Mouse (Mus musculus): ENCODE results near the gene Eif4g1. TPM values are rescaled to one million over a fixed set of nuclear protein-coding genes. Genes with fewer than 3 reads are reported as not detected.

Gene Eif4g1
- total and polyA plus RNA-seq, 3 experiments: 257 to 957 (median 325) TPM

- ATAC-seq (ENCODE audit: extremely low read depth, insufficient number of reproducible peaks, low FRiP score, poor library complexity, severe bottlenecking) (0 out of 2 replicates have a peak, but pooled peaks have one; percentile 0), DNase-seq (ENCODE audit: low spot score) (peak; percentile 25)
- H3K4me1 ChIP-seq (ENCODE audit: insufficient read depth, low read depth, low read length): peaks cover 62% of the 10 kb centered on the region
- TF ChIP-seq TAL1 (conservative IDR thresholded peaks at IDR 0.05; ENCODE audit: low read depth, low read length) (no peak), GATA2 (IDR thresholded peaks at IDR 0.05; ENCODE audit: borderline replicate concordance, low read depth, low read length) (no peak), CTCF (IDR thresholded peaks at IDR 0.05; ENCODE audit: low read depth, low read length) (no peak), GATA1 (IDR thresholded peaks at IDR 0.05; ENCODE audit: borderline replicate concordance, low read length) (no peak), POLR2AphosphoS5 (IDR thresholded peaks at IDR 0.05; ENCODE audit: insufficient replicate concordance, low read depth, low read length) (no peak)
- H3K27me3 ChIP-seq (ENCODE audit: insufficient read depth, low read length): no peaks in the 10 kb centered on the region
- no peaks in the 10 kb centered on the region for H3K9me3 ChIP-seq (replicated peaks)
- H3K4me3 ChIP-seq (ENCODE audit: low read depth, low read length): peak overlapping the region; percentile 87
- H3K36me3 ChIP-seq (replicated peaks): peaks cover 53% of the 10 kb centered on the region
These were observed 50.0 kb downstream of the Eif4g1 start for GRCm38 (mm10) chr16:20717978-20718670.

DNA sequence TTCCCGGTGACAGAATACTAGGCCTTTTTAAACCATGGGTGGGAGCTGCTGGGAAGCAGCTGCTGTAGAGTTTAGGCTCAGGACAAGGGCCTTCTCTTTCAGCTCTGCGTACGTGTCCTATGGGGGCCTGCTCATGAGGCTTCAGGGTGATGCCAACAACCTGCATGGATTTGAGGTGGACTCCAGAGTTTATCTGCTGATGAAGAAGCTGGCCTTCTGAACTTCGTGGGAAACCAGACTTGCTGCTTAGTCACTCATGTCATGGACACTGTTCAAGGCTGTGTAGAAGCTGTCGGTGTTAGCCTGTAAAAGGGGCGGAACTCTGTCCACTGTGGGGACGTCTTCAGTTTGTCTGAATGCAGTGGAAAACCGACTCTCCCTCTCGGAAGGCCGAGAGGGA lies 53.7 kb downstream of the Eif4g1 start:
- ATAC-seq (ENCODE audit: extremely low read depth, insufficient number of reproducible peaks, low FRiP score, poor library complexity, severe bottlenecking) (no peak), DNase-seq (ENCODE audit: low spot score) (no peak)
- TF ChIP-seq CTCF (IDR thresholded peaks at IDR 0.05; ENCODE audit: low read depth, low read length): no peak
- TF ChIP-seq GATA1 (IDR thresholded peaks at IDR 0.05; ENCODE audit: borderline replicate concordance, low read length): no peak
- TF ChIP-seq TAL1 (conservative IDR thresholded peaks at IDR 0.05; ENCODE audit: low read depth, low read length): no peak
- TF ChIP-seq GATA2 (IDR thresholded peaks at IDR 0.05; ENCODE audit: borderline replicate concordance, low read depth, low read length): no peak
- no peak for TF ChIP-seq POLR2AphosphoS5 (IDR thresholded peaks at IDR 0.05; ENCODE audit: insufficient replicate concordance, low read depth, low read length)
- H3K4me3 ChIP-seq (ENCODE audit: low read depth, low read length): no peak overlapping the region
- H3K4me1 ChIP-seq (ENCODE audit: insufficient read depth, low read depth, low read length): peaks cover 31% of the 10 kb centered on the region
- H3K27me3 ChIP-seq (ENCODE audit: insufficient read depth, low read length): peaks cover 16% of the 10 kb centered on the region
- H3K9me3 ChIP-seq (replicated peaks): no peaks in the 10 kb centered on the region
- peaks cover 41% of the 10 kb centered on the region for H3K36me3 ChIP-seq (replicated peaks)

GRCm38 (mm10) chr16:20722736-20723135 lies 54.6 kb downstream of the Eif4g1 start:
- H3K9me3 ChIP-seq (replicated peaks): no peaks in the 10 kb centered on the region
- H3K36me3 ChIP-seq (replicated peaks): peaks cover 41% of the 10 kb centered on the region
- peaks cover 16% of the 10 kb centered on the region for H3K27me3 ChIP-seq (ENCODE audit: insufficient read depth, low read length)
- no peak for TF ChIP-seq CTCF (IDR thresholded peaks at IDR 0.05; ENCODE audit: low read depth, low read length)
- TF ChIP-seq GATA2 (IDR thresholded peaks at IDR 0.05; ENCODE audit: borderline replicate concordance, low read depth, low read length): no peak
- TF ChIP-seq GATA1 (IDR thresholded peaks at IDR 0.05; ENCODE audit: borderline replicate concordance, low read length): no peak
- no peak for TF ChIP-seq TAL1 (conservative IDR thresholded peaks at IDR 0.05; ENCODE audit: low read depth, low read length)
- DNase-seq (ENCODE audit: low spot score) (no peak), ATAC-seq (ENCODE audit: extremely low read depth, insufficient number of reproducible peaks, low FRiP score, poor library complexity, severe bottlenecking) (no peak)
- peaks cover 26% of the 10 kb centered on the region for H3K4me1 ChIP-seq (ENCODE audit: insufficient read depth, low read depth, low read length)
- H3K4me3 ChIP-seq (ENCODE audit: low read depth, low read length): no peak overlapping the region

DNA sequence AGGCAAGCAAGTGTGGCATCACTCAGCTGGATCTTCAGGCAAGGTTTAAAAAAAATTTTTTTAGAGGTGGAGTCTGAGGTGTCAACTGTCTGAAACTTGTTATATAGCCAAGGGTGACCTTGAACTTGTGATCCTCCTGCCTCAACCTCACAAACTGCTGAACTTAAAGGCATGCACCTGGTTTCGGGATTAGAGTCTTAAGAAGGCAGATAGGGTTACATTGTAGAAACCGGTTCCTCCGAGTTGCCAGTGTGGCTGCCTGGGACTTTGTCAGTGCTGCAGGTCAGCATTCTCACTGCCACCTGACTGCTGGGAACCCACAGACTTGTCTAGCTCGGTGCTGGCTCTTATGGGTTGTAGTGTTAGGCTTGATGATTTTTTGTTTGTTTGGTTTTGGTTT lies 55.1 kb downstream of the Eif4g1 start:
- Histone ChIP-seq H3K4me3 (ENCODE audit: low read depth, low read length) (no peak overlapping the region), H3K36me3 (replicated peaks) (peaks cover 41% of the 10 kb centered on the region), H3K9me3 (replicated peaks) (no peaks in the 10 kb centered on the region), H3K27me3 (ENCODE audit: insufficient read depth, low read length) (peaks cover 18% of the 10 kb centered on the region), H3K4me1 (ENCODE audit: insufficient read depth, low read depth, low read length) (peaks cover 26% of the 10 kb centered on the region)
- ATAC-seq (ENCODE audit: extremely low read depth, insufficient number of reproducible peaks, low FRiP score, poor library complexity, severe bottlenecking) (no peak), DNase-seq (ENCODE audit: low spot score) (no peak)
- TF ChIP-seq POLR2AphosphoS5 (IDR thresholded peaks at IDR 0.05; ENCODE audit: insufficient replicate concordance, low read depth, low read length) (no peak), GATA1 (IDR thresholded peaks at IDR 0.05; ENCODE audit: borderline replicate concordance, low read length) (no peak), GATA2 (IDR thresholded peaks at IDR 0.05; ENCODE audit: borderline replicate concordance, low read depth, low read length) (no peak), CTCF (IDR thresholded peaks at IDR 0.05; ENCODE audit: low read depth, low read length) (no peak), TAL1 (conservative IDR thresholded peaks at IDR 0.05; ENCODE audit: low read depth, low read length) (no peak)

DNA sequence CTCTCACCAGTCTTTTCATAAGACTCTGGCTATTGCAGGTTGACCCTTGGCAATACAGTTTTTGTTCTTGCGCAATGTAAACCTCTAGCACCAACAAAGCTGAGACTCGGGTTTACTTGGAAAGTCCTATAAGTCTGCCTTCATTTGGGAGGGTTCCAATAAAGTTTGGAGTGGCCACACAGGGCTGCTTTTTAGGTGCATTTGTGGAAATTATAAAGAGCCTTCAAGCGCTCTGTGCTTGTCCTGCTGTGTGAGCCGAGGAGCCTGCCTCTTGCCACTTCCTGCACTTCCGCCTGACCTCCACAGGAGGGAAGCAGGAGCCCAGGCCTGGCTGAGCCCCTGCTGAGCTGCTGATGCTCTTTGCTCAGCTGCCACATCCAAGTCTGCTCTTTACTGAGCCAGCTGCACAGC lies 56.2 kb downstream of the Eif4g1 start:
- ATAC-seq (ENCODE audit: extremely low read depth, insufficient number of reproducible peaks, low FRiP score, poor library complexity, severe bottlenecking): peak; percentile 15; the same call in 1 of the 2 replicates
- H3K4me1 ChIP-seq (ENCODE audit: insufficient read depth, low read depth, low read length): peaks cover 20% of the 10 kb centered on the region
- H3K36me3 ChIP-seq (replicated peaks): peaks cover 41% of the 10 kb centered on the region
- no peak for DNase-seq (ENCODE audit: low spot score)
- no peak overlapping the region for H3K4me3 ChIP-seq (ENCODE audit: low read depth, low read length)
- H3K27me3 ChIP-seq (ENCODE audit: insufficient read depth, low read length): peaks cover 29% of the 10 kb centered on the region
- peak; percentile 18; the same call in 1 of the 2 replicates for TF ChIP-seq CTCF (IDR thresholded peaks at IDR 0.05; ENCODE audit: low read depth, low read length)
- TF ChIP-seq GATA2 (IDR thresholded peaks at IDR 0.05; ENCODE audit: borderline replicate concordance, low read depth, low read length): no peak
- TF ChIP-seq TAL1 (conservative IDR thresholded peaks at IDR 0.05; ENCODE audit: low read depth, low read length): no peak
- no peaks in the 10 kb centered on the region for H3K9me3 ChIP-seq (replicated peaks)

GRCm38 (mm10) chr16:20725321-20725720 lies 57.2 kb downstream of the Eif4g1 start:
- H3K9me3 ChIP-seq (replicated peaks): no peaks in the 10 kb centered on the region
- ATAC-seq (ENCODE audit: extremely low read depth, insufficient number of reproducible peaks, low FRiP score, poor library complexity, severe bottlenecking): no peak
- H3K36me3 ChIP-seq (replicated peaks): peaks cover 31% of the 10 kb centered on the region
- peaks cover 39% of the 10 kb centered on the region for H3K27me3 ChIP-seq (ENCODE audit: insufficient read depth, low read length)
- peaks cover 15% of the 10 kb centered on the region for H3K4me1 ChIP-seq (ENCODE audit: insufficient read depth, low read depth, low read length)
- H3K4me3 ChIP-seq (ENCODE audit: low read depth, low read length): no peak overlapping the region
- DNase-seq (ENCODE audit: low spot score): no peak
- TF ChIP-seq TAL1 (conservative IDR thresholded peaks at IDR 0.05; ENCODE audit: low read depth, low read length) (no peak), POLR2AphosphoS5 (IDR thresholded peaks at IDR 0.05; ENCODE audit: insufficient replicate concordance, low read depth, low read length) (no peak), GATA2 (IDR thresholded peaks at IDR 0.05; ENCODE audit: borderline replicate concordance, low read depth, low read length) (no peak), GATA1 (IDR thresholded peaks at IDR 0.05; ENCODE audit: borderline replicate concordance, low read length) (no peak), CTCF (IDR thresholded peaks at IDR 0.05; ENCODE audit: low read depth, low read length) (no peak)
